Mouse (Mus musculus) limb, embryonic 14.5 days (tissue): ENCODE results near the gene Sfr1. TPM values are rescaled to one million over a fixed set of nuclear protein-coding genes. Genes with fewer than 3 reads are reported as not detected.

Experiments used
- ATAC-seq: fragments of 200-750 bp; cut with Nextera tagmentation; 2 replicates; pipeline ENCODE4 v1.8.0; 2017; ENCODE audit warnings: low read depth, moderate number of reproducible peaks, moderate TSS enrichment; ENCODE audit not compliant: low FRiP score
- DNase-seq: peaks from one replicate; pipeline ENCODE4 v3.0.0-alpha.2; 2015; ENCODE audit warnings: low spot score
- H3K27ac ChIP-seq: fragments of 300-500 bp; sonication (generic); replicated peaks from 2 replicates; pipeline ENCODE4 v1.5.1; 2014; ENCODE audit warnings: low read depth, mild to moderate bottlenecking, low read length, moderate library complexity, mixed read lengths
- H3K27me3 ChIP-seq: fragments of 300-500 bp; sonication (generic); 2 replicates; pipeline ENCODE4 v1.6.1; 2014; ENCODE audit warnings: low read length, mixed read lengths; ENCODE audit not compliant: control insufficient read depth, insufficient read depth
- H3K36me3 ChIP-seq: fragments of 300-500 bp; sonication (generic); 2 replicates; pipeline ENCODE4 v1.6.1; 2014; ENCODE audit warnings: mild to moderate bottlenecking, low read length, moderate library complexity, mixed read lengths; ENCODE audit not compliant: control insufficient read depth, insufficient read depth
- H3K4me1 ChIP-seq: fragments of 300-500 bp; sonication (generic); 2 replicates; pipeline ENCODE4 v1.6.1; 2014; ENCODE audit warnings: antibody characterized with exemption, low read length, mixed read lengths; ENCODE audit not compliant: control insufficient read depth, insufficient read depth
- H3K4me2 ChIP-seq: fragments of 300-500 bp; sonication (generic); replicated peaks from 2 replicates; pipeline ENCODE4 v1.6.1; 2014; ENCODE audit warnings: low read depth, mild to moderate bottlenecking, low read length, moderate library complexity; ENCODE audit not compliant: severe bottlenecking
- H3K4me3 ChIP-seq: fragments of 300-500 bp; sonication (generic); replicated peaks from 2 replicates; pipeline ENCODE4 v1.5.1; 2014; ENCODE audit warnings: low read length
- H3K9ac ChIP-seq: fragments of 300-500 bp; sonication (generic); 2 replicates; pipeline ENCODE4 v1.6.1; 2014; ENCODE audit warnings: mild to moderate bottlenecking, low read depth, low read length, moderate library complexity; ENCODE audit not compliant: severe bottlenecking
- H3K9me3 ChIP-seq: fragments of 300-500 bp; sonication (generic); 2 replicates; pipeline ENCODE4 v1.6.1; 2016; ENCODE audit warnings: low read length; ENCODE audit not compliant: control insufficient read depth
- POLR2A ChIP-seq: fragments of 200-500 bp; IDR thresholded peaks from 2 replicates; pipeline ENCODE4 v1.8.0; 2012; ENCODE audit warnings: inconsistent platforms, mild to moderate bottlenecking, moderate library complexity, borderline replicate concordance; ENCODE audit not compliant: insufficient read depth, insufficient read length; ENCODE audit errors: extremely low read depth
- WGBS: fragments of 180-500 bp; shearing (Covaris S2); extraction: QIAGEN DNeasy Blood & Tissue Kit; methylation state at CpG from one replicate; pipeline ENCODE4 v1.1.7; 2014; 5-methylcytosine and 5-hydroxymethylcytosine counted together
- polyA plus RNA-seq, 2 experiments: library from polyadenylated mRNA; depleted of rRNA in 1 of 2; stranded (reverse) in 1 of 2; unstranded in 1 of 2; fragments of >200 nt; fragmentation: Nextera tagmentation in 1 of 2; extraction: Ambion mirVana in 1 of 2; gene quantifications; 2 replicates each; pipeline versions ENCODE4 v1.2.1 to v1.2.3; 2012 to 2014

The Sfr1 gene
- polyA plus RNA-seq, 2 experiments = 176 to 319 TPM

GRCm38 (mm10) chr19:47705772-47706309 is 25.6 kb upstream of the Sfr1 start:
- ATAC-seq (no peak), DNase-seq (no peak)
- no peaks in the 10 kb centered on the region for H3K27me3 ChIP-seq
- H3K27ac ChIP-seq = no peak overlapping the region
- no peak overlapping the region for H3K4me2 ChIP-seq
- TF ChIP-seq POLR2A = no peak
- H3K9ac ChIP-seq = no peak overlapping the region
- H3K9me3 ChIP-seq = no peaks in the 10 kb centered on the region
- no peaks in the 10 kb centered on the region for H3K36me3 ChIP-seq
- H3K4me3 ChIP-seq = no peak overlapping the region
- no peaks in the 10 kb centered on the region for H3K4me1 ChIP-seq
- WGBS = 94% methylated on average over 8 of the region's 8 CpGs

- 83% methylated on average over 4 of the region's 4 CpGs for WGBS
- H3K9ac ChIP-seq = no peak overlapping the region
- no peak for ATAC-seq
Observed at GRCm38 (mm10) chr19:47710376-47710775, 21.1 kb upstream of the Sfr1 start.

GRCm38 (mm10) chr19:47713457-47713856 is 18.0 kb upstream of the Sfr1 start:
- H3K4me3 ChIP-seq = no peak overlapping the region
- TF ChIP-seq POLR2A = no peak
- 61% methylated on average over 9 of the region's 9 CpGs for WGBS
- H3K9me3 ChIP-seq = no peaks in the 10 kb centered on the region
- no peak for DNase-seq
- no peak overlapping the region for H3K27ac ChIP-seq
- no peaks in the 10 kb centered on the region; the same call in 1 of the 2 replicates for H3K4me1 ChIP-seq
- H3K4me2 ChIP-seq = no peak overlapping the region
- H3K9ac ChIP-seq = no peak overlapping the region
- no peak for ATAC-seq
- H3K27me3 ChIP-seq = no peaks in the 10 kb centered on the region
- no peaks in the 10 kb centered on the region for H3K36me3 ChIP-seq

More at GRCm38 (mm10) chr19:47710376-47710775, 21.1 kb upstream of the Sfr1 start:
- H3K27ac ChIP-seq = no peak overlapping the region
- H3K27me3 ChIP-seq = no peaks in the 10 kb centered on the region
- DNase-seq = no peak
- no peaks in the 10 kb centered on the region for H3K36me3 ChIP-seq
- no peaks in the 10 kb centered on the region for H3K9me3 ChIP-seq
- TF ChIP-seq POLR2A = no peak
- no peak overlapping the region for H3K4me3 ChIP-seq
- H3K4me2 ChIP-seq = no peak overlapping the region
- H3K4me1 ChIP-seq = no peaks in the 10 kb centered on the region; the same call in 1 of the 2 replicates

- no peaks in the 10 kb centered on the region for H3K36me3 ChIP-seq
- DNase-seq = no peak
- H3K4me3 ChIP-seq = no peak overlapping the region
- H3K9me3 ChIP-seq = no peaks in the 10 kb centered on the region
- H3K27ac ChIP-seq = no peak overlapping the region
- no peaks in the 10 kb centered on the region for H3K27me3 ChIP-seq
- no peak overlapping the region for H3K9ac ChIP-seq
- no peak overlapping the region for H3K4me2 ChIP-seq
- 62% methylated on average over 2 of the region's 2 CpGs for WGBS
- TF ChIP-seq POLR2A = no peak
- H3K4me1 ChIP-seq = no peaks in the 10 kb centered on the region; the same call in 1 of the 2 replicates
- no peak for ATAC-seq
Observed at GRCm38 (mm10) chr19:47716144-47716543, 15.3 kb upstream of the Sfr1 start.

- 76% methylated on average over 3 of the region's 3 CpGs for WGBS
- ATAC-seq (no peak), DNase-seq (no peak)
- no peak overlapping the region for H3K4me2 ChIP-seq
- H3K27me3 ChIP-seq = no peaks in the 10 kb centered on the region
- no peaks in the 10 kb centered on the region; the same call in 1 of the 2 replicates for H3K4me1 ChIP-seq
- H3K36me3 ChIP-seq = no peaks in the 10 kb centered on the region
- no peak overlapping the region for H3K27ac ChIP-seq
- no peaks in the 10 kb centered on the region for H3K9me3 ChIP-seq
- no peak overlapping the region for H3K9ac ChIP-seq
- H3K4me3 ChIP-seq = no peak overlapping the region
- no peak for TF ChIP-seq POLR2A
Observed at GRCm38 (mm10) chr19:47719147-47719546, 12.3 kb upstream of the Sfr1 start.
